In the genomic region with DNA sequence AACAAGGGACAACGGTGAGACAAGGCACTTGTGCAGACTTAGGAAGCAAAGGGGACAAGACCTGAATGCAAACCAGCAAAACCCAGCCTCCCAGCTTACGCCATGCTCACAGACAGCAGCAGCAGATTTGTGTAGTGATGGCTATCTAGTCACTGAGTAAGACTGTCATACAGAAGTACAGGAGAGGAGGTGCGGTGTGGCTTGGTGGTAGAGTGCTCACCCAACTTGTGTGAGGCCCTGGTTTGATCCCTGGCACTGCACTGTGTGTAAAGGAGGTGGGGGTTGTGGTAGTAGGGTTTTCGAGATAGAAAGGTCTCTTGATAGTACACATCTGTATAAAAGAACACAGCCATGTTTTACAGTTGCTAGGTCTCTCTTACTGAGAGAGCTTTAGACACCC, we compare ENCODE assay signal across 28 mouse cellular contexts.
DNase-seq lines count a peak whose midpoint lies in the region; TF ChIP-seq lines count a peak whose summit lies in the region.
"Had no signal": no experiment of that assay in that cellular context is flagged by ENCODE, and none has a peak within 500 bp of the region (broad histone marks: within the 10 kb centered on the region; RNA-seq: fewer than 3 reads in every experiment).

No protein-coding gene starts in this region.

- no peak for TF ChIP-seq POLR2A in spleen, adult 2 months (IDR thresholded peaks at IDR 0.05; ENCODE audit: low read depth, low read length)

- H3K4me1 ChIP-seq in spleen, adult 2 months (ENCODE audit: control insufficient read depth, insufficient read depth, insufficient read length) = peaks cover 29% of the 10 kb centered on the region
- H3K4me1 ChIP-seq: forebrain, embryonic 13.5 days; hindbrain, embryonic 10.5 days; hindbrain, embryonic 15.5 days; kidney, embryonic 15.5 days; limb, embryonic 10.5 days; limb, embryonic 15.5 days; liver, embryonic 13.5 days; midbrain, embryonic 10.5 days; neural tube, embryonic 12.5 days had no signal

- DNase-seq in spleen, adult 2 months (ENCODE audit: low read depth in 1 of 2, low spot score in 2 of 2) = peak in 1 of 2 experiments; percentile 18
- no peak for DNase-seq in spleen, adult 18-20 months
- peak; percentile 75 for DNase-seq in induced T-regulatory cell, adult 2 months (ENCODE audit: low read depth)
- peak; percentile 34 for DNase-seq in thymus, postnatal 0 days (ENCODE audit: low spot score)
- no peak for DNase-seq in gastrocnemius, adult 8-10 months (ENCODE audit: low spot score in 2 of 2)
- DNase-seq in urinary bladder, postnatal 25 days (ENCODE audit: low spot score) = no peak
- DNase-seq in embryo, embryonic 11 days = no peak
- no peak for DNase-seq in left cerebral cortex, adult 8-10 months (ENCODE audit: low spot score in 2 of 2)
- DNase-seq: adrenal gland, postnatal 25 days; cerebellum, adult 18-20 months; cerebellum, postnatal 25 days; gastrocnemius, postnatal 14 days; heart, postnatal 14 days; kidney, adult 18-20 months; kidney, postnatal 36 days; liver, embryonic 13.5 days; lung, adult 18-20 months; lung, postnatal 14 days; right cerebral cortex, postnatal 14 days had no signal

- H3K27me3 ChIP-seq in spleen, adult 2 months (ENCODE audit: control insufficient read depth, insufficient read depth, low read length) = no peaks in the 10 kb centered on the region
- H3K27me3 ChIP-seq: forebrain, embryonic 13.5 days; hindbrain, embryonic 15.5 days; kidney, embryonic 15.5 days; limb, embryonic 15.5 days; liver, embryonic 13.5 days; neural tube, embryonic 12.5 days had no signal

- H3K36me3 ChIP-seq in spleen, adult 2 months (ENCODE audit: control insufficient read depth, insufficient read depth, low read length) = peaks cover 4% of the 10 kb centered on the region; the same call in 1 of the 2 replicates

- 60% methylated on average over 4 of the region's 4 CpGs for whole genome bisulfite sequencing in spleen, adult 2 months

- H3K4me3 ChIP-seq in spleen, adult 2 months (ENCODE audit: extremely low read depth, insufficient read depth, insufficient read length) = no peak overlapping the region
- H3K4me3 ChIP-seq: forebrain, embryonic 13.5 days; hindbrain, embryonic 10.5 days; hindbrain, embryonic 15.5 days; kidney, embryonic 15.5 days; limb, embryonic 10.5 days; limb, embryonic 15.5 days; liver, embryonic 13.5 days; midbrain, embryonic 10.5 days; neural tube, embryonic 12.5 days had no signal

- peak overlapping the region; percentile 58 for H3K27ac ChIP-seq in spleen, adult 2 months (ENCODE audit: insufficient read depth, low read length)
- H3K27ac ChIP-seq: forebrain, embryonic 13.5 days; hindbrain, embryonic 10.5 days; hindbrain, embryonic 15.5 days; kidney, embryonic 15.5 days; limb, embryonic 10.5 days; limb, embryonic 15.5 days; liver, embryonic 13.5 days; midbrain, embryonic 10.5 days; neural tube, embryonic 12.5 days; stomach, postnatal 0 days had no signal

- no peak for TF ChIP-seq CTCF in spleen, adult 2 months (IDR thresholded peaks at IDR 0.05; ENCODE audit: extremely low read depth, insufficient read depth, insufficient read length, insufficient replicate concordance)

Comparison
In these comparisons a context has a peak if more than half of its experiments do, and no peak if none do; other contexts are left out.
1. DNase-seq: peak in induced T-regulatory cell, adult 2 months (single experiment) and thymus, postnatal 0 days (single experiment); none in spleen, adult 18-20 months (0 of 2), gastrocnemius, adult 8-10 months (0 of 2), urinary bladder, postnatal 25 days (single experiment), embryo, embryonic 11 days (single experiment) and left cerebral cortex, adult 8-10 months (0 of 2).